In genomic region chr2:43478494-43478893, GRCm38 (mm10) we compare ENCODE assay signal across 31 mouse cellular contexts.
"Had no signal": no experiment of that assay in that cellular context is flagged by ENCODE, and none has a peak within 500 bp of the region (broad histone marks: within the 10 kb centered on the region; RNA-seq: fewer than 3 reads in every experiment).

No protein-coding gene starts in this region.

- H3K36me3 ChIP-seq: limb, embryonic 10.5 days; limb, embryonic 12.5 days; limb, embryonic 13.5 days; limb, embryonic 15.5 days; liver, embryonic 12.5 days; liver, embryonic 13.5 days; liver, embryonic 15.5 days; lung, embryonic 15.5 days; midbrain, embryonic 10.5 days; midbrain, embryonic 12.5 days; midbrain, embryonic 13.5 days; midbrain, embryonic 15.5 days; neural tube, embryonic 12.5 days had no signal

- H3K4me2 ChIP-seq: limb, embryonic 12.5 days; limb, embryonic 13.5 days; limb, embryonic 15.5 days; liver, embryonic 11.5 days; liver, embryonic 12.5 days; liver, embryonic 13.5 days; liver, embryonic 15.5 days; lung, embryonic 14.5 days; lung, embryonic 15.5 days; midbrain, embryonic 11.5 days; midbrain, embryonic 12.5 days; midbrain, embryonic 13.5 days; midbrain, embryonic 15.5 days; neural tube, embryonic 12.5 days had no signal

- ATAC-seq: liver, embryonic 12.5 days; liver, postnatal 0 days; lung, postnatal 0 days; midbrain, embryonic 13.5 days; midbrain, embryonic 15.5 days; midbrain, embryonic 16.5 days had no signal

- H3K4me1 ChIP-seq: limb, embryonic 10.5 days; limb, embryonic 12.5 days; limb, embryonic 13.5 days; limb, embryonic 15.5 days; liver, embryonic 12.5 days; liver, embryonic 13.5 days; liver, embryonic 15.5 days; lung, embryonic 15.5 days; megakaryocyte, embryonic 14.5 days; midbrain, embryonic 10.5 days; midbrain, embryonic 12.5 days; midbrain, embryonic 13.5 days; midbrain, embryonic 15.5 days; neural tube, embryonic 12.5 days had no signal

- H3K4me3 ChIP-seq: limb, embryonic 10.5 days; limb, embryonic 12.5 days; limb, embryonic 13.5 days; limb, embryonic 15.5 days; liver, embryonic 12.5 days; liver, embryonic 13.5 days; liver, embryonic 15.5 days; lung, embryonic 15.5 days; megakaryocyte, embryonic 14.5 days; midbrain, embryonic 10.5 days; midbrain, embryonic 12.5 days; midbrain, embryonic 13.5 days; midbrain, embryonic 15.5 days; myocyte; neural tube, embryonic 12.5 days had no signal

- H3K9me3 ChIP-seq: limb, embryonic 10.5 days; limb, embryonic 12.5 days; limb, embryonic 13.5 days; limb, embryonic 15.5 days; liver, embryonic 12.5 days; liver, embryonic 13.5 days; liver, embryonic 15.5 days; lung, embryonic 15.5 days; midbrain, embryonic 10.5 days; midbrain, embryonic 12.5 days; midbrain, embryonic 13.5 days; midbrain, embryonic 15.5 days; neural tube, embryonic 12.5 days had no signal

- H3K27me3 ChIP-seq: limb, embryonic 12.5 days; limb, embryonic 13.5 days; limb, embryonic 15.5 days; liver, embryonic 12.5 days; liver, embryonic 13.5 days; liver, embryonic 15.5 days; lung, embryonic 15.5 days; megakaryocyte, embryonic 14.5 days; midbrain, embryonic 12.5 days; midbrain, embryonic 13.5 days; midbrain, embryonic 15.5 days; neural tube, embryonic 12.5 days had no signal

- H3K27ac ChIP-seq: limb, embryonic 10.5 days; limb, embryonic 12.5 days; limb, embryonic 13.5 days; limb, embryonic 15.5 days; liver, embryonic 12.5 days; liver, embryonic 13.5 days; liver, embryonic 14.5 days; liver, embryonic 15.5 days; lung, embryonic 15.5 days; macrophage; midbrain, embryonic 10.5 days; midbrain, embryonic 12.5 days; midbrain, embryonic 13.5 days; midbrain, embryonic 15.5 days; neural tube, embryonic 12.5 days had no signal

- H3K9ac ChIP-seq: limb, embryonic 12.5 days; limb, embryonic 13.5 days; limb, embryonic 15.5 days; liver, embryonic 12.5 days; liver, embryonic 13.5 days; liver, embryonic 14.5 days; liver, embryonic 15.5 days; liver, postnatal 0 days; lung, embryonic 14.5 days; lung, embryonic 15.5 days; midbrain, embryonic 12.5 days; midbrain, embryonic 13.5 days; midbrain, embryonic 15.5 days; neural tube, embryonic 12.5 days had no signal

- DNase-seq: left cerebral cortex, postnatal 4 days; liver, embryonic 13.5 days; liver, postnatal 0 days; lung, adult 18-20 months; lung, adult 2 months; lung, embryonic 14.5 days; lung, postnatal 10 days; lung, postnatal 14 days; lung, postnatal 36 days; lung, postnatal 4 days; midbrain, embryonic 14.5 days had no signal
